Mouse (Mus musculus): Measurements from ENCODE around the gene Mrps34.

Mrps34 gene

DNA sequence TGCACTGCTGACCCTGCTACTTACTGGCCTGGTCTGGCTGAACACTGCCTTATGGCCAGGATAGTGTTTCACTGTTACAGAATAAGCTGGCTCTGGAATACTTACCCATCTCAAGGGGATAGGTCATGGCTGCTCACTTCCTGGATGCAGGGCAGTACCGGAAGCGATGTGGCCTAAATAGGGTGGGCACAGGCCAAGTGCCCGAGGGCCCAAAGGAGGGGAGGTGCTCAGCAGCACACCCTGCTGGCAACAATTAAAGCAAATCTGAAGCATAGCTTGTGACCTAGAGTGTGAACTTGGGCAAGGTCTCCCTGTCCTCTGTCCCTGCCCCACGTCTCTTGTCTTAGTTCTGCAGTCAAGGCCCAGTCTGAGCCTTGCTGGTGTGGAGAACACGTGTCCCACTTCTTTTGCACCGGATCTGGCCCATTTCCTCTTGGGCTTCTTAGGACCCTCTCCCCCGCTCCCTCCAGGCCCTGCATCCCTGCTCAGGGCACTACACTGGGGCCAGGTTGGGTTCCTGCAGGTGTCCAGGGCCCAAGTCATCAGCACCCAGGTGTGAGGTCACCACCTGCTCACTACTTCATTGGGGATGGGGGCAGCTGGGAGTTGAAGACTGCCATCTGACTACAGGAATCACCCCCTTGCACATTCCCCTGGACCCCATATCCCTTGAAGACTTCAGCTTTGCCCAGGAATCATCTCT, 13.0 kb upstream of the Mrps34 start:
- DNase-seq: no peak

DNA sequence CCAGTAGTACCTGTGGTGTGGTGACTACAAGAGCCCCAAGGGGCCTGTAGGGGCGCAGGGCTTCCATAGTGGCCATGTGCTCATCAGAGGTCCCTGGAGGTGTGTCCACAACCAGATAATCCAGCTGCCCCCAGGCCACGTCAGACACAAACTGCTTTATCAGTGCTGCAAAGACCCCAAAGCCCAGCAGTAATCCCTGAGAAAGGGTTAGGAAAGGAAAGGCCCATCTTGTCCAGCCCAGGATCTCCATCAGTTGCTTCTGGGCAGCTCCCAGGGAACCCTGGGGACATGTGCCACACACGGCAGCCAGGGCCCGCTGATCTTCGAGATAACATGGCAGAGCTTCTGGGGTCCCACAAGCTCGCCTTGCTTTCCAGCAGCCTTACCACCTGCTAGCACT, 10.5 kb upstream of the Mrps34 start:
- no peak for DNase-seq

DNA sequence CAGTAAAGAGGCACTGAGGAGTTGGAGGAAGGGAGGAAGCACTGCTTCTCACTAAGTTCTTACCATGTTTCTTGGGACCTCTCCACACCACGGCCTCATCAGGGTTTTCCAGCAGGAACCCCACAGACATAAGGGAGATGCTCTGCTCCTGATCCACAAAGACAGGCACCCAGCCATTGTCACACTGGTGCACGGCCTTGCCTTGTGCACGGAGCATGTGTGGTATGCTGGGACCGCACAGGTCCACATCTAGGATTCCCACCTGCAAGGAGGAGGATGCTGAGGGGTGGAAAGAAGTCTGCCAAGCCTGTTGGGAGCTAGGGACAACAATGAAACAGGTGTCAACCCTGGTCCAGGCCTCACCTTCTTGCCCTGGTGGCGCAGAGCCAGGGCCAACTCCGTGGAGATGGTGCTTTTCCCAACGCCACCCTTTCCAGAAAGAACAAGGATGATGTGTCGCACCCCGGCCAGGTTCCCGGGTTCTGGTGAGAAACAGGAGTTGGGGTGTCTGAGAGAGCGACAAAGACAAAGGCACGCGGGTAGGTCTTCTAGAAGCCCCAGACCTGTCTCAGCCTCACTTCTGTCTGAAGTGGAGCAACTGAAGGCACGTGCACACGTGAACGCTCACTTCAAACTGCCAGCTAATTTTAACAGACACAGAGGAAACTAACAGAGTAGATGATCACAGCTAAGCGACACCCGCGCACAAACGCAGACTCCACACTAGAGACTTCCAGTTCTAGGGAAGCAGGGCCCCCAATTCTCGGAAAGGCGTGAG, 9.4 kb upstream of the Mrps34 start:
- DNase-seq: peak; percentile 73

DNA sequence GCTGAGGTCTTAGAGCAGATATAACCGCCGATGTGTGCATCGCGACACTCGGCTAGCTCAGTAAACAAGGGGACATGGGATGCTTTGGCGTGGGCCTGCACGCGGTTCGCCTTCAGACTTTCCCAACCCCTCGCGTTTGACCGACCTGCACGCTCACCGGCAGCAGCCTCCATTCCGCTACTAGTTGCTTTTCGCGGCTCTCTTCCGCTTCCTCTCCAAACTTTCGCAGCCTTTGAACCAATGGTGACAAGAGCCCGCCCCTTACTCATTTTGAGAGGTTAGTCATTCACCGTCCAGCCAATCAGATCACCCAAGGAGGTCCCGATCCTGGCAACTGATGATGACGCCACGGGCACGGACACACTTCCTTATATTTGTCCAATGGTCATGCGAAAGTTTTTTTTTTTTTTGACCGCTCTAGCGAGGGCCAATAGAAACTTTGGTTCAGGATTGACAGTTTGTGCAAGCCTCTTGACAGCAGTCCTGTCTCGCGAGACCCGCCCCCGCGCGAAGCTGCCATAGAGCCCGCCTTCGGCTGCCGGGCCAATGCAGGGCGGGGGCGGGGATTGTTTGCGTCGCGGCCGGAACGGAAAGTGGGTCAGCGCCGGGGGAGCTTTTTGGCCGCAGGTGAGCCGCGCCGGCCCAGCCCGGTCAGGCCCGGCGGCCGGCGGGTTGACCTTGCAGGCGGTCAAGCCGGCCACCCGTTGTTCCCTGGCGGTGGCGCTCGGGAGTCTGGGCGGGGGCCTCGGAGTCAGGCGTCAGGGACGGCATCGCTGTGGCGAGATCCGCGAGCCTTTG, 8.6 kb upstream of the Mrps34 start, which contains the start of the genes Nubp2 and Spsb3:
TSS of gene Nubp2 (minus strand) at position 216 of the 798 bp plus-strand sequence.
TSS of gene Spsb3 (plus strand) at position 510 of the 798 bp plus-strand sequence.
- DNase-seq: peak; percentile 99

DNA sequence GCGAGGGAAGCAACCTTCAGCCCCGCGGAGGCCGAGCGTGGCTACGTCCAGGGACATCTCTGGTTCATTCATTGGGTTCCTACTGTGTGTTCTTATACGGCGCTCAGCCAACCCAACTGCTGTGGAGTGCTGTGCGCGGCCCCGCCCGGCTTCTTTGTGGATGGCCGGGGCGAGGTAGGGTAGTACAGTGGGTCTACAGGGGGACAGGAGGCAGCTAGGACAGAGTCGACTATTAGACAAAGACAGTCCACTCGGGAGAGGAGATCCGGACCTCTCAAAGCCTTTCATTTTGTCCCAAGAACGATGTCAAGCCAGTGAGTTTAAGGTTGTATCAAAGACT, 8.0 kb upstream of the Mrps34 start:
- DNase-seq: no peak

DNA sequence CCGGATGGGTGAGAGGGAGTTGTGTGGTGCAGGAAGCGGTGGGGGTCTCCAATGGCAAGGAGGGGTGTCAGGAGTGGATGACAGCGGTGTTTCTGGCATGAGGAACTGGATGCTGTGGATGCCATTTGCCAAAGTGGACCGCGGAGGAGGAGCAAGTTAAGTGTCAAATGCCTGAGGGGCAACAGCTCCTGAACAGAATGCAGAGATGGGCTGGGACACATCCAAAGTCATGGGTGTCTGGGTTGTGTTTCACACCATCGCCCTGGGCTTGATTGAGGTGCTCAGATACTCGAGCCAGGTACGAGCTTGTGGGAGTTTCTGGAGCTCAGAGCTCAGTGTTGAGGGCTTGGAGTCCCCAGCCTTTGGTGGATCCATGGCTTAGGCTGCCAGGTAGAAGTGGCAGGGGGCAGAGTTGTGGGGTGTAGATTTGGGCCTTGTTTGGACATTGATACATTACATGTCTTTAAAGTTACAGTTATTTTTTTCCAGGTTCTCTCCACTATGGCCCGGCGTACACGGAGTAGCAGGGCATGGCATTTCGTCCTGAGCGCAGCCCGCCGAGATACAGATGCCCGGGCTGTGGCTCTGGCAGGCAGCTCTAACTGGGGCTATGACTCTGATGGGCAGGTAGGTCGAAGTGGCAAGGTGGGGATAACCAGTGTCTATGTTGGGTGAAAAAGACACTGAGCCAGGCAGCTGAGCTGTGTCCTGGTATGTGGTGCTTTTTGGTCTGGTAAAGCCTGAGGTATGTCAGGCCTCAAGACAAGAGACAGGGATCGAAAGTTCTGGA, 7.4 kb upstream of the Mrps34 start:
- DNase-seq: peak; percentile 68

DNA sequence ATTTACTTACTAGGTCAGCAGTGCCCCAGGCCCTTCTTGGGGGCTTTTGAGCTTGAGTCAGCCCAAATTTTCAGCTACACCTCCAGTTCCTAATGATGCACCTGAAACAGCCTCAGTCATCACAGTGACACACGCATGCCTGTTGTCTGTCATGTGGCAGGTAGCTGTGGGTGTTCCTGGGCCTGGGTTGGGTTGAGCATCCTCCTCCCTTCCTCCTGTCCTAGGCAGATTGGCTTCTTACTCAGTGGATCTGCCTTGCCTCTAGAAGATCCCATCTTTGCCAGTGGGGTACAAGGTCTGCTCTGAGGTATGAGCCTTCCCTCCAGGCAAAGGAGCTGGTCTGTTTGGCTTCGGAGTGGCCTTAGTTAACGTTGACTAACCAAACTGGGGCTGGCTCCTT, 6.1 kb upstream of the Mrps34 start:
- peak; percentile 25 for DNase-seq

DNA sequence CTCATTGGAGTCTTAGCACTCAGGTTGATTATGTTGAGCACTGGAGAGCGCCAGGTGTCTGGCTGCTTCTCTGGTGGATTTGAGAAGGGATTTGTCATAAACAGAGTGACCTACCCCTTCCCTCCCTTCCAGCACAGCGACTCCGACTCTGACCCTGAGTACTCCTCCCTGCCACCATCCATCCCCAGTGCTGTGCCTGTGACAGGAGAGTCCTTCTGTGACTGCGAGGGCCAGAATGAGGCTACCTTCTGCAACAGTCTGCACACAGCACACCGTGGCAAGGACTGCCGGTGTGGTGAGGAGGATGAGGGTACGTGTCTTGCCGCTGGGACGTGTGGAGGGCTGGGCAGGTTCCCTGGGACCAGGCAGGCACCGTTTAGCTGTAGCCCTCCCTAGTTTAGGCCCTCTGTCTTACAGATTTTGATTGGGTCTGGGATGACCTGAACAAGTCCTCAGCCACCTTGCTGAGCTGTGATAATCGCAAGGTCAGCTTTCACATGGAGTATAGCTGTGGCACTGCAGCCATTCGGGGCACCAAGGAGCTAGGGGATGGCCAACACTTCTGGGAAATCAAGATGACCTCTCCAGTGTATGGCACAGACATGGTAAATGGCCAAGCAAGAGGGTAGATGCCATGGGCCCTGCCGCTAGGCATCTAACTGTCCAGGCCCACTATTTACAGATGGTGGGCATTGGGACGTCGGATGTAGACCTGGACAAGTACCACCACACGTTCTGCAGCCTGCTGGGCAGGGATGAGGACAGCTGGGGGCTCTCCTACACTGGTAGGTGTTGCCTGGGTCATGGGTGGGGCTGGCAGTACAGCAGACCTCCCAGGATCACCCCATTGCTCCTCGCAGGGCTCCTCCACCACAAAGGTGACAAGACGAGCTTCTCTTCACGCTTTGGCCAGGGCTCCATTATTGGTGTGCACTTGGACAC, 4.5 kb upstream of the Mrps34 start:
- DNase-seq: peak; percentile 62

DNA sequence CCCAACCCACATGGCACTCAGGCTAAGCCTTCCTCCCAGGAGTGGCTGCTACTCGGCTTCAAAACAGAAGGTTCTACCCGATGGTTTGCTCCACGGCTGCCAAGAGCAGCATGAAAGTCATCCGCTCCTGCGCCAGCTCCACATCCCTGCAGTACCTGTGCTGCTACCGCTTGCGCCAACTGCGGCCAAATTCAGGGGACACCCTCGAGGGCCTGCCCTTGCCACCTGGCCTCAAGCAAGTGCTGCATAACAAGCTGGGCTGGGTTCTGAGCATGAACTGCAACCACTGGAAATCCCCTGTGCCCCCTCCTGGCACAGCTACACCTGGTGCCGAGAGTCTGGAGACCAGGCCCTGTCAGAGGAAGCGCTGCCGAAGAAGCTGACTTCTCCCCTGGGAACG, 3.6 kb upstream of the Mrps34 start:
- peak; percentile 87 for DNase-seq

DNA sequence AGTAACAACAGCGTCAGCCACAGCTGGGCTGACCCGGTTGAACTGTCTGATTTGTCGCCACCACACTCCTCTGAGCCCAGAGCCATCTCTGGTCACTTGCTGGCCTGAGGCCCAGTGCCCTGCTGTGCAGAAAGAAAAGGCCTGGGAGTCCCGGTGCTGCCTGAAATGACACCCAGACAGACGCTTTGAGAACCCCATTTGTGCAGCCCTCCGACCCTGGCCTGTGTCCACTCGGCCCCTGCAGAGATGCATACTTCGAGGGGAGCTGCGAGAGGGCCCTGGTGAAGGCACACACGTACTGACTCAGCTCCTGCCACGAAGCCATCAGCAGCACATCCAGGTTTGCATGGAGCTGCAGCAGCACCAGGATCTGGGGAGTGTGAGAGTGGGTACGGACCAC, 2.1 kb upstream of the Mrps34 start:
- peak; percentile 64 for DNase-seq

DNA sequence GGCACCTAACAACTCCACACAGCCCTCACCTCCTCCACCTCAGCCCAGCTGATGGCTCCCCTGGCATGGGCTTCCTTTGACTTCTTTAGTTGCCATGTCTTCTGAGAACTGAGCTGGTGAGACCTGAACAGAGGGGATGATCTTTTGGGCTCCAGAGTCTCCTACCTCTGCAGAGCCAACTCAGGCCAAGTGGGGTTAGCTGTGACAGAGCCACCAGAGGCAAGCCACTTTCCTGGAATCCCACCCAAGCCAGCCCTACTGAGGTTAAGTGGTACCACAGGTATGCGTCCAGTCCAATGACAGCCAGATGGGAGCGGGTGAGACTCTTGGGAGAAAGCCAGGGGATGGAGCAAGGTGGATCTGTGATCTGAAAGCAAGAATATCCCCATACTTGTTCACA, 1.6 kb upstream of the Mrps34 start:
- peak; percentile 52 for DNase-seq

DNA sequence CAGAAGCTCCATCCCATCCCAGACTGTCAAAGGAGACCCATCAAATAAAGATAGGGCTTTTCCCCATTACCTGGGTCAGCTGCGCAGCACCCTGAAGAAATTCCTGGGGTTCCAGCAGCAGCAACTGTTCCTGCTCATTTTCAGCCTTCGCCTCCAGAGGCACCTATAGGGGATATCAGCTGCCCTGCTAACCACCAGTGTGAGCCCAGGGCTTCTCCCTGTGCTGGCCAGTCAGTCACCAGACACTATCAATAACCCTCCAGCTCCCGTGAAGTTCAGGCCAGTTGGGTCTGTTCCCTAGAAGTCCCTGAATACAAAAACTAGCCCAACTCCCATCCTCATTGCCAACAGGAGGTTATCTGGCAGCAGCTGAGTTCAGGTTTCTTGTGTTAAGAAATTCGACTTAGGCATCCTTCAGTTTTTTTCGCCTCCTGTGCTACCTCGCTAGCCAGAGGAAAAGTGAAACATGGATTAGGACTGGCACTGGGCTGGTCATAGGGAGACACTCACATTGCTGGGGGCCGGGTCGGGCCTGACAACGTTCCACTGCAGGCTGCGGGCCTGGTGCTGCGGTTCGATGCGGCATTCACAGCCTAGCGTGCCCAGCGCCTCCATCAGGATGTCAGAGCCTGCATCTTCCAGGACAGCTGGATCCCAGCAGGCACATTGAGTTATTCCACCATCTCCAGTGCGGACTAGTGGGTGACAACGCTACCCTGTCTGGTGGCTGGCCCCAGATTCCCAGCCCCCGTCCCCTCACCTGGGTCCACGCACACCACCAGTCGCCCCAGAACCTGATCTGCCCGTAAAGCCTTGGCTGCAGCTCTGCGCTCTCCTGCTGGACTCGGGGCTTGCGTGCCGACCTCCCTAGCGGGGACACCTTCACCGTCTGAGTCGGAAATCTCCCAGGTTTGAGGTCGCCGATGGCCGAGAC, 588 bp upstream of the Mrps34 start:
- DNase-seq: no peak

DNA sequence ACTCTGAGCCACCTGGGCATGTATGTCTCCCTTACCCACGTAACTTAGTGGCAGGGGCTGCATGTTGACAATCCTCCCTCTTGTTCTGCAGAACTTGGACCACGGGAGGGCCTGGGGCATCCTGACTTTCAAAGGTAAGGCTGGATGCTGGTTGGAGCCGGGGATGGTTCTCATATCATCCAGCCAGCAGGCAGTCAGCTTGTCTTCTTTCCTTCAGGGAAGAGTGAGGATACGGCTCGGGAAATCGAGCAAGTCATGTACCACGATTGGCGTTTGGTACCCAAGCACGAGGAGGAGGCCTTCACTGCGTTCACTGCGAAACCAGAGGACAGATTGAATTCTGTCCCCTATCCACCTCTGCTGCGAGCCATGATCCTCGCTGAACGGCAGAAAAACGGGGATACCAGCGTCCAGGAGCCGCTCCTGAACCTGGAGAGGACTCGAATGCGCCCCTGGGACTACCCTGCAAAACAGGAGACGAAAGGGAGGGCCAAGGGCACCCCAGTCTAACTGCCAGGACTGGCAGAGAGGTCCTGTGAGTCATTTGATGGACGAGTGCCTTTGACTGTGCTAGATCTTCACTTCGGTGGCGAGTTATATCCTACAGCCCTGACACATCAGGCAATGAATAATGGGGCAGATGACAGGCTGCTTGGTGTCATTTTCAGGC, 790 bp downstream of the Mrps34 start:
- no peak for DNase-seq

DNA sequence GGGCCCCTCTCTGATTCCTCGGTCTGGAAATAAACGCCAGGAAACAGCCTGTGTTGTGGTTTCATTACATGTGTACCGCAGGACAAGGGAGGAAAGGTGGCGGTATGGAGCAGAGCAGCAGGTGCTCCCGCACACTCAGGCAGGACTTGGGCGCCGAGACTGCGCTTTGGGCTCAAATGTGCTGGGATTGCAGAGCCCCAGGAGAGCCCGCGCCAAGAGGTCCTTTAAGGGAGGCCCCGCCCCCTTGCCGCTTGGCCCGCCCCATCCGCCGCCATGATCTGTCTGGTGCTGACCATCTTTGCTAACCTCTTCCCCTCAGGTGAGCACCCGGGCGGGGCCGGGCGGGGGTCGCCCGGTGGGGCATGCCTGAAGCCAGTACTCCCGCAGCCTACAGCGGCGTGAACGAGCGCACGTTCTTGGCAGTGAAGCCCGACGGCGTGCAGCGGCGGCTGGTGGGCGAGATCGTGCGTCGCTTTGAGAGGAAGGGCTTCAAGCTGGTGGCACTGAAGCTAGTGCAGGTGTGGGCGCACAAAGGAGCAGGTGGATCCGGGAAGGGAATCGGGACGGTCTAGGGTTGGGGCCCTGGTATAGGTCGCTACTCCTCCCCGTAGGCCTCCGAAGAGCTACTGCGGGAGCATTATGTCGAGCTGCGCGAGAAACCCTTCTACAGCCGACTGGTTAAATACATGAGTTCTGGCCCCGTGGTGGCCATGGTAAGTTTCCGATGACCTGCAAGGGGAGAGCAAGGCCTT, 1.5 kb downstream of the Mrps34 start, which contains the start of gene Nme3:
TSS of gene Nme3 (plus strand) at position 260 of the 752 bp plus-strand sequence.
- peak; percentile 78 for DNase-seq

DNA sequence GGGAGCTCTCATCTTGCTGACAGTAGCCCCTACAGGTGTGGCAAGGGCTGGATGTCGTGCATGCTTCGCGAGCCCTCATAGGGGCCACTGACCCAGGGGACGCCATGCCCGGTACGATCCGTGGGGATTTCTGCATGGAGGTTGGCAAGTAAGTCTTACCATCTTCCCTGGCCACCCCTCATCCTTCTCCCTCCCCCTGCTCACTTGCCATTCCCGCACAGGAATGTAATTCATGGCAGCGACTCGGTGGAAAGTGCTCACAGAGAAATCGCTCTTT, 2.0 kb downstream of the Mrps34 start:
- DNase-seq: peak; percentile 48

DNA sequence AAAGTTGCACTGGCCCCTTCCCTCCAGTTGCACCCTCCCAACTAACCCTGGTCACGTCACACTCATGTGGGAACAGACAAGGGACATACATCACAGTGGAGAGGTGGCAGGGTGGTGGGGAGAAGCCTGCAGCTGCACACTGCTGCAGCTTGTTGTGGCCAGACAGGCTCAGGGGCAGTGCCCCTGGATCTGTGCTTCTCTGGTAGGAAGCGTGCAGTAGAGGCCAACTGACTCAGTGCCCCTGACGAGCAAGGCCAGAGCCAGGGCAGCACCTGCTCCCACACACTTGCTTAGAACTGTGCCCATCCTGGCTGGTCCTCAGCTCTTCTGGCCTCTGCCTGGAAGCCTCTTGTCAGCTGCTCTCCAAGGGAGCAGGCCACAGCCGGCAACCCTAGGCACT, 2.7 kb downstream of the Mrps34 start:
- peak; percentile 34 for DNase-seq

DNA sequence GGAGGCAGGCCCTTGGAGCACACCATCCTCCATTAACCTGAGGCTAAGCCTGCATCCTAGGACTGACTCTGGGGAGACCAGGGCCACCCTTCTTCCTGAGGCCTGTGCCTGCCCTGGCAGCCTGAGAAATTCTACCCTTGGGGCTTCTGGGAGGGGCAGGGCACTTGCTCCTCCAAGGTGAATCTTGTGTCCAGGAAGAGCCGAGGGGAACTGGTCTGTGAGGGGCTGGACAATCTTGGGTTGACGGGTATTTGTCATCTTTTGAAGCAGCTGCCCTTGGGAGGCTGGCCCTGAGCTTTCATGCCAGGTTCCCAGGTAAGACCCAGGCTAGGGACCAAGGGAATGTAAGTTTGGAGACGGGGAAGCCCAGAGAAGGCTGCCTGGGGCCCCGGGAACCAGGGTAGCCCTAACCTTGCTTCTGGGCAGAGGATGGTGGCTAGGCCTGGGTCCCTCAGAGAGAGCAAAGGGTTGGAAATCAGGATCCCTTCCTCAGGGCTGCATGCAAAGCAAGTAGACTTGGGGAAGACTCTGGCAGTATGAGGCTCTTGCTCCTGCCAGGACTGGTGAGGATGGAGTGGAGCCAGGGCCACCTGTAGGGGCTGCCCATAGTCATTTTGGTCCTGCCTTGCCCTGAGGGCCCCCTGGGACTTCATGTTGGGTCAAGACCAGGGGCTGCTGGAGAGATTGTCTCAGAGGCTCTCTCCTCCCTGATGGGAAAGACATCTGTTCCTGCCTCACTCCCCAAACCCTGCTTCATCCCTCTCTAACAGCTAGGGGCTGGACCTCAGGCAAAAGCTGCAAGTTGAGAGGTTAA, 3.3 kb downstream of the Mrps34 start:
- peak; percentile 55 for DNase-seq

DNA sequence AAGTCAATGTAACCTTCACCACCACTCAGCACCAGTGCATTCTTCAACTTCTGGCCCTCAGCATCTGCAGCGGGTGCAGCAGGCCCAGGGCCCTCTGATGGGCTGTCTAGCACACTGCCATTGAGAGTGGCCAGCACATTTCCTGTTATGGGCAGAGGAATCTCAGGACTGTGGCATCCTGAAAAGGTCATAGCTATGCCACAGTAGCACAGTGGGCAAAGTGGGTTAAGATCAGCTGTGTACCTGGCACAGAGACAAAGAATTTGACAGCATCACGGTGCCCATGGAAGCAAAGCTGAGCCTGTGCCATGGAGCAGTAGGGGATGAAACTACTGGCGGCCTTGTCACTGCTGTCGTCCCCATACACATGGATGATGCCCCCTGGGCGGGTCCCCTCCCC, 4.2 kb downstream of the Mrps34 start:
- peak; percentile 41 for DNase-seq
